Mouse (Mus musculus): Measurements from ENCODE around the gene Gucy2d. TPM values are rescaled to one million over a fixed set of nuclear protein-coding genes. Genes with fewer than 3 reads are reported as not detected.
A peak's percentile ranks its signal among the peaks of the same experiment; 100 is the strongest.

Gucy2d gene
- polyA plus RNA-seq, 1 experiment from 2014 or later = not detected

GRCm38 (mm10) chr7:98513251-98513650 lies 73.0 kb downstream of the Gucy2d start:
- no peak overlapping the region for H3K4me2 ChIP-seq (replicated peaks; ENCODE audit: low read depth, low read length)
- no peaks in the 10 kb centered on the region for H3K9me3 ChIP-seq (ENCODE audit: low read length)
- no peak overlapping the region for H3K27ac ChIP-seq (ENCODE audit: low read length)
- DNase-seq (ENCODE audit: low spot score) (no peak), ATAC-seq (no peak)
- H3K36me3 ChIP-seq (ENCODE audit: insufficient read depth, low read length) = no peaks in the 10 kb centered on the region
- no peak overlapping the region for H3K4me3 ChIP-seq (ENCODE audit: low read depth, low read length)
- no peaks in the 10 kb centered on the region; the same call in 1 of the 2 replicates for H3K4me1 ChIP-seq (ENCODE audit: insufficient read depth, low read depth, low read length)
- TF ChIP-seq CTCF (IDR thresholded peaks at IDR 0.05) = no peak
- TF ChIP-seq EP300 (IDR thresholded peaks at IDR 0.05) = no peak
- WGBS = 81% methylated on average over 3 of the region's 3 CpGs
- no peaks in the 10 kb centered on the region for H3K27me3 ChIP-seq (replicated peaks; ENCODE audit: insufficient read depth, low read length)
- H3K9ac ChIP-seq (replicated peaks; ENCODE audit: low read depth) = no peak overlapping the region

GRCm38 (mm10) chr7:98522576-98522975 lies 82.4 kb downstream of the Gucy2d start:
- H3K36me3 ChIP-seq (ENCODE audit: insufficient read depth, low read length) = no peaks in the 10 kb centered on the region
- H3K4me1 ChIP-seq (ENCODE audit: insufficient read depth, low read depth, low read length) = peaks cover 9% of the 10 kb centered on the region; the same call in 1 of the 2 replicates
- DNase-seq (ENCODE audit: low spot score) (peak; percentile 11), ATAC-seq (peak; percentile 18)
- H3K27ac ChIP-seq (ENCODE audit: low read length) = peak overlapping the region; percentile 65
- no peaks in the 10 kb centered on the region for H3K9me3 ChIP-seq (ENCODE audit: low read length)
- no peak overlapping the region for H3K4me2 ChIP-seq (replicated peaks; ENCODE audit: low read depth, low read length)
- H3K27me3 ChIP-seq (replicated peaks; ENCODE audit: insufficient read depth, low read length) = no peaks in the 10 kb centered on the region
- TF ChIP-seq CTCF (IDR thresholded peaks at IDR 0.05) (no peak), EP300 (IDR thresholded peaks at IDR 0.05) (peak; percentile 38)
- H3K9ac ChIP-seq (replicated peaks; ENCODE audit: low read depth) = no peak overlapping the region
- H3K4me3 ChIP-seq (ENCODE audit: low read depth, low read length) = no peak overlapping the region
- WGBS = 61% methylated on average over 5 of the region's 5 CpGs

- Histone ChIP-seq H3K27ac (ENCODE audit: low read length) (peak overlapping the region; percentile 65), H3K27me3 (replicated peaks; ENCODE audit: insufficient read depth, low read length) (no peaks in the 10 kb centered on the region), H3K4me1 (ENCODE audit: insufficient read depth, low read depth, low read length) (peaks cover 9% of the 10 kb centered on the region; the same call in 1 of the 2 replicates), H3K4me2 (replicated peaks; ENCODE audit: low read depth, low read length) (no peak overlapping the region), H3K36me3 (ENCODE audit: insufficient read depth, low read length) (no peaks in the 10 kb centered on the region), H3K4me3 (ENCODE audit: low read depth, low read length) (no peak overlapping the region), H3K9ac (replicated peaks; ENCODE audit: low read depth) (no peak overlapping the region), H3K9me3 (ENCODE audit: low read length) (no peaks in the 10 kb centered on the region)
- DNase-seq (ENCODE audit: low spot score) (peak; percentile 52), ATAC-seq (peak; percentile 52)
- 46% methylated on average over 8 of the region's 8 CpGs for WGBS
- TF ChIP-seq EP300 (IDR thresholded peaks at IDR 0.05) (no peak), CTCF (IDR thresholded peaks at IDR 0.05) (no peak)
Measured at GRCm38 (mm10) chr7:98523070-98523812, 83.0 kb downstream of the Gucy2d start.

GRCm38 (mm10) chr7:98523813-98524361 lies 83.7 kb downstream of the Gucy2d start:
- Histone ChIP-seq H3K27ac (ENCODE audit: low read length) (peak overlapping the region; percentile 65), H3K4me1 (ENCODE audit: insufficient read depth, low read depth, low read length) (peaks cover 9% of the 10 kb centered on the region; the same call in 1 of the 2 replicates), H3K9ac (replicated peaks; ENCODE audit: low read depth) (no peak overlapping the region), H3K9me3 (ENCODE audit: low read length) (no peaks in the 10 kb centered on the region), H3K27me3 (replicated peaks; ENCODE audit: insufficient read depth, low read length) (no peaks in the 10 kb centered on the region), H3K4me3 (ENCODE audit: low read depth, low read length) (no peak overlapping the region), H3K4me2 (replicated peaks; ENCODE audit: low read depth, low read length) (no peak overlapping the region), H3K36me3 (ENCODE audit: insufficient read depth, low read length) (no peaks in the 10 kb centered on the region)
- DNase-seq (ENCODE audit: low spot score) (peak; percentile 76), ATAC-seq (peak; percentile 46; the same call in 1 of the 2 replicates)
- WGBS = 7% methylated on average over 7 of the region's 7 CpGs
- TF ChIP-seq EP300 (IDR thresholded peaks at IDR 0.05) = no peak
- TF ChIP-seq CTCF (IDR thresholded peaks at IDR 0.05) = no peak

GRCm38 (mm10) chr7:98524401-98524800 lies 84.2 kb downstream of the Gucy2d start:
- no peak overlapping the region for H3K9ac ChIP-seq (replicated peaks; ENCODE audit: low read depth)
- no peaks in the 10 kb centered on the region for H3K27me3 ChIP-seq (replicated peaks; ENCODE audit: insufficient read depth, low read length)
- ATAC-seq (no peak), DNase-seq (ENCODE audit: low spot score) (no peak)
- no peak overlapping the region for H3K4me3 ChIP-seq (ENCODE audit: low read depth, low read length)
- TF ChIP-seq EP300 (IDR thresholded peaks at IDR 0.05) (no peak), CTCF (IDR thresholded peaks at IDR 0.05) (no peak)
- no peaks in the 10 kb centered on the region for H3K36me3 ChIP-seq (ENCODE audit: insufficient read depth, low read length)
- no peaks in the 10 kb centered on the region for H3K9me3 ChIP-seq (ENCODE audit: low read length)
- peak overlapping the region; percentile 54; the same call in 1 of the 2 replicates for H3K27ac ChIP-seq (ENCODE audit: low read length)
- no peak overlapping the region for H3K4me2 ChIP-seq (replicated peaks; ENCODE audit: low read depth, low read length)
- 28% methylated on average over 6 of the region's 6 CpGs for WGBS
- H3K4me1 ChIP-seq (ENCODE audit: insufficient read depth, low read depth, low read length) = peaks cover 9% of the 10 kb centered on the region; the same call in 1 of the 2 replicates

GRCm38 (mm10) chr7:98524869-98525699 lies 84.9 kb downstream of the Gucy2d start:
- no peaks in the 10 kb centered on the region for H3K36me3 ChIP-seq (ENCODE audit: insufficient read depth, low read length)
- peak overlapping the region; percentile 54 for H3K27ac ChIP-seq (ENCODE audit: low read length)
- no peaks in the 10 kb centered on the region for H3K9me3 ChIP-seq (ENCODE audit: low read length)
- peaks cover 9% of the 10 kb centered on the region; the same call in 1 of the 2 replicates for H3K4me1 ChIP-seq (ENCODE audit: insufficient read depth, low read depth, low read length)
- 61% methylated on average over 6 of the region's 6 CpGs for WGBS
- no peak overlapping the region for H3K4me2 ChIP-seq (replicated peaks; ENCODE audit: low read depth, low read length)
- no peak for TF ChIP-seq CTCF (IDR thresholded peaks at IDR 0.05)
- TF ChIP-seq EP300 (IDR thresholded peaks at IDR 0.05) = no peak
- H3K27me3 ChIP-seq (replicated peaks; ENCODE audit: insufficient read depth, low read length) = no peaks in the 10 kb centered on the region
- DNase-seq (ENCODE audit: low spot score) = peak; percentile 78
- peak; percentile 60 for ATAC-seq
- H3K9ac ChIP-seq (replicated peaks; ENCODE audit: low read depth) = no peak overlapping the region
- H3K4me3 ChIP-seq (ENCODE audit: low read depth, low read length) = no peak overlapping the region

Other genes with a start within 250 kb of the Gucy2d start
- gene B3gnt6, start 240.9 kb upstream of the Gucy2d start, polyA plus RNA-seq (2015; fragmentation: Nextera tagmentation; extraction: Ambion mirVana) = 0.23 and 0.44 TPM in 2 replicates
- gene Acer3, start 119.2 kb upstream of the Gucy2d start, polyA plus RNA-seq (2015; fragmentation: Nextera tagmentation; extraction: Ambion mirVana) = 33.1 and 43.4 TPM in 2 replicates
- 8.6 and 9.1 TPM in 2 replicates for gene Tsku, start 79.1 kb upstream of the Gucy2d start, polyA plus RNA-seq (2015; fragmentation: Nextera tagmentation; extraction: Ambion mirVana)
- 5.7 and 6.4 TPM in 2 replicates for gene Lrrc32, start 48.9 kb downstream of the Gucy2d start, polyA plus RNA-seq (2015; fragmentation: Nextera tagmentation; extraction: Ambion mirVana)
- 8.6 and 10.2 TPM in 2 replicates for gene Emsy, start 216.4 kb downstream of the Gucy2d start, polyA plus RNA-seq (2015; fragmentation: Nextera tagmentation; extraction: Ambion mirVana)